Mouse (Mus musculus): ENCODE data around the gene Pabpc1l. TPM values are rescaled to one million over a fixed set of nuclear protein-coding genes. Genes with fewer than 3 reads are reported as not detected.

Pabpc1l gene
- polyA plus RNA-seq, 1 experiment from 2014 or later: 0.98 TPM

GRCm38 (mm10) chr2:164036520-164037019, 11.3 kb downstream of the Pabpc1l start:
- 0 out of 2 replicates have a peak, but pooled peaks cover 2% of the 10 kb centered on the region for H3K27me3 ChIP-seq (replicated peaks)
- 30% methylated on average over 10 of the region's 10 CpGs for WGBS
- no peak for ATAC-seq (ENCODE audit: extremely low read depth, insufficient number of reproducible peaks, low FRiP score, low TSS enrichment)

GRCm38 (mm10) chr2:164038407-164039028, 13.3 kb downstream of the Pabpc1l start:
- peaks cover 6% of the 10 kb centered on the region; the same call in 1 of the 2 replicates for H3K27me3 ChIP-seq (replicated peaks)
- H3K36me3 ChIP-seq: no peaks in the 10 kb centered on the region
- peaks cover 9% of the 10 kb centered on the region for H3K4me1 ChIP-seq
- no peak overlapping the region for H3K9ac ChIP-seq
- no peak overlapping the region for H3K27ac ChIP-seq (replicated peaks)
- H3K9me3 ChIP-seq: no peaks in the 10 kb centered on the region
- H3K4me2 ChIP-seq: no peak overlapping the region
- 96% methylated on average over 1 of the region's 1 CpGs for WGBS
- no peak; the same call in 1 of the 2 replicates for ATAC-seq (ENCODE audit: extremely low read depth, insufficient number of reproducible peaks, low FRiP score, low TSS enrichment)
- no peak overlapping the region for H3K4me3 ChIP-seq

More at GRCm38 (mm10) chr2:164036520-164037019, 11.3 kb downstream of the Pabpc1l start:
- Histone ChIP-seq H3K4me1 (peaks cover 9% of the 10 kb centered on the region), H3K9ac (0 out of 2 replicates have a peak overlapping the region, but pooled peaks have one; percentile 25), H3K36me3 (no peaks in the 10 kb centered on the region; the same call in 1 of the 2 replicates), H3K9me3 (0 out of 2 replicates have a peak, but pooled peaks cover 6% of the 10 kb centered on the region), H3K27ac (replicated peaks) (no peak overlapping the region), H3K4me2 (peak overlapping the region; percentile 15; the same call in 1 of the 2 replicates), H3K4me3 (no peak overlapping the region)

GRCm38 (mm10) chr2:164040949-164041348, 15.7 kb downstream of the Pabpc1l start:
- no peak for ATAC-seq (ENCODE audit: extremely low read depth, insufficient number of reproducible peaks, low FRiP score, low TSS enrichment)
- 82% methylated on average over 6 of the region's 6 CpGs for WGBS
- H3K27ac ChIP-seq (replicated peaks): no peak overlapping the region
- H3K36me3 ChIP-seq: no peaks in the 10 kb centered on the region
- H3K4me1 ChIP-seq: peaks cover 9% of the 10 kb centered on the region
- H3K9me3 ChIP-seq: no peaks in the 10 kb centered on the region
- no peak overlapping the region for H3K4me2 ChIP-seq
- peaks cover 18% of the 10 kb centered on the region for H3K27me3 ChIP-seq (replicated peaks)
- H3K4me3 ChIP-seq: no peak overlapping the region
- H3K9ac ChIP-seq: no peak overlapping the region

- Histone ChIP-seq H3K27me3 (replicated peaks) (peaks cover 18% of the 10 kb centered on the region), H3K9me3 (no peaks in the 10 kb centered on the region), H3K4me1 (peaks cover 6% of the 10 kb centered on the region), H3K9ac (no peak overlapping the region), H3K4me2 (no peak overlapping the region), H3K36me3 (no peaks in the 10 kb centered on the region), H3K4me3 (no peak overlapping the region), H3K27ac (replicated peaks) (no peak overlapping the region)
- 74% methylated on average over 2 of the region's 2 CpGs for WGBS
- ATAC-seq (ENCODE audit: extremely low read depth, insufficient number of reproducible peaks, low FRiP score, low TSS enrichment): no peak
Observed at GRCm38 (mm10) chr2:164041523-164041922, 16.3 kb downstream of the Pabpc1l start.

- peak overlapping the region; percentile 36 for H3K4me3 ChIP-seq
- peak; percentile 60; the same call in 1 of the 2 replicates for ATAC-seq (ENCODE audit: extremely low read depth, insufficient number of reproducible peaks, low FRiP score, low TSS enrichment)
- peak overlapping the region; percentile 44 for H3K9ac ChIP-seq
- H3K27ac ChIP-seq (replicated peaks): no peak overlapping the region
- H3K9me3 ChIP-seq: no peaks in the 10 kb centered on the region
- H3K4me1 ChIP-seq: no peaks in the 10 kb centered on the region
- peaks cover 13% of the 10 kb centered on the region for H3K36me3 ChIP-seq
- WGBS: 10% methylated on average over 16 of the region's 16 CpGs
- H3K27me3 ChIP-seq (replicated peaks): peaks cover 20% of the 10 kb centered on the region
- peak overlapping the region; percentile 60 for H3K4me2 ChIP-seq
Observed at GRCm38 (mm10) chr2:164047197-164047690, 22.0 kb downstream of the Pabpc1l start.

- Histone ChIP-seq H3K4me1 (peaks cover 21% of the 10 kb centered on the region), H3K9ac (0 out of 2 replicates have a peak overlapping the region, but pooled peaks have one; percentile 16), H3K4me2 (peak overlapping the region; percentile 36), H3K9me3 (no peaks in the 10 kb centered on the region), H3K27ac (replicated peaks) (peak overlapping the region; percentile 73), H3K27me3 (replicated peaks) (peaks cover 4% of the 10 kb centered on the region; the same call in 1 of the 2 replicates), H3K36me3 (peaks cover 71% of the 10 kb centered on the region), H3K4me3 (no peak overlapping the region)
- WGBS: 39% methylated on average over 8 of the region's 8 CpGs
- peak; percentile 60; the same call in 1 of the 2 replicates for ATAC-seq (ENCODE audit: extremely low read depth, insufficient number of reproducible peaks, low FRiP score, low TSS enrichment)
Observed at GRCm38 (mm10) chr2:164053767-164054166, 28.5 kb downstream of the Pabpc1l start.

GRCm38 (mm10) chr2:164054671-164055070, 29.4 kb downstream of the Pabpc1l start:
- Histone ChIP-seq H3K27ac (replicated peaks) (peak overlapping the region; percentile 73; the same call in 1 of the 2 replicates), H3K4me2 (no peak overlapping the region), H3K4me3 (no peak overlapping the region), H3K4me1 (peaks cover 21% of the 10 kb centered on the region), H3K36me3 (peaks cover 80% of the 10 kb centered on the region), H3K9ac (no peak overlapping the region), H3K27me3 (replicated peaks) (peaks cover 4% of the 10 kb centered on the region; the same call in 1 of the 2 replicates), H3K9me3 (no peaks in the 10 kb centered on the region)
- 83% methylated on average over 8 of the region's 8 CpGs for WGBS
- ATAC-seq (ENCODE audit: extremely low read depth, insufficient number of reproducible peaks, low FRiP score, low TSS enrichment): no peak

GRCm38 (mm10) chr2:164059634-164060235, 34.5 kb downstream of the Pabpc1l start:
- Histone ChIP-seq H3K36me3 (peaks cover 93% of the 10 kb centered on the region), H3K4me3 (no peak overlapping the region), H3K4me2 (no peak overlapping the region), H3K27me3 (replicated peaks) (no peaks in the 10 kb centered on the region), H3K9me3 (no peaks in the 10 kb centered on the region), H3K27ac (replicated peaks) (no peak overlapping the region), H3K4me1 (peaks cover 12% of the 10 kb centered on the region), H3K9ac (no peak overlapping the region)
- ATAC-seq (ENCODE audit: extremely low read depth, insufficient number of reproducible peaks, low FRiP score, low TSS enrichment): no peak
- WGBS: 92% methylated on average over 8 of the region's 8 CpGs

GRCm38 (mm10) chr2:164070142-164070764, 45.0 kb downstream of the Pabpc1l start, which contains the start of gene Stk4:
TSS of gene Stk4 (plus strand) at chr2:164070322.
- H3K4me2 ChIP-seq: peak within 1 kb of the TSS; percentile 93
- H3K27me3 ChIP-seq (replicated peaks): no peaks in the 10 kb centered on the region
- H3K4me3 ChIP-seq: peak within 1 kb of the TSS; percentile 76
- H3K9ac ChIP-seq: peak within 1 kb of the TSS; percentile 88
- no peak for ATAC-seq (ENCODE audit: extremely low read depth, insufficient number of reproducible peaks, low FRiP score, low TSS enrichment)
- peaks cover 19% of the 10 kb centered on the region for H3K36me3 ChIP-seq
- peaks cover 28% of the 10 kb centered on the region for H3K4me1 ChIP-seq
- peak within 1 kb of the TSS; percentile 81 for H3K27ac ChIP-seq (replicated peaks)
- WGBS: under 1% methylated on average over 45 of the region's 45 CpGs
- H3K9me3 ChIP-seq: no peaks in the 10 kb centered on the region

GRCm38 (mm10) chr2:164070765-164071436, 45.7 kb downstream of the Pabpc1l start, which contains the start of gene Tomm34:
TSS of gene Tomm34 (minus strand) at chr2:164071169.
- 1% methylated on average over 55 of the region's 55 CpGs for WGBS
- Histone ChIP-seq H3K27ac (replicated peaks) (peak within 1 kb of the TSS; percentile 81), H3K9ac (peak within 1 kb of the TSS; percentile 88), H3K9me3 (no peaks in the 10 kb centered on the region), H3K4me2 (peak within 1 kb of the TSS; percentile 93), H3K27me3 (replicated peaks) (no peaks in the 10 kb centered on the region), H3K4me3 (peak within 1 kb of the TSS; percentile 76), H3K36me3 (peaks cover 13% of the 10 kb centered on the region), H3K4me1 (peaks cover 33% of the 10 kb centered on the region)
- ATAC-seq (ENCODE audit: extremely low read depth, insufficient number of reproducible peaks, low FRiP score, low TSS enrichment): peak; percentile 99
